Mouse (Mus musculus) spleen, postnatal 14 days (tissue): ENCODE measurements around the gene Ralgapa2.
A peak's percentile ranks its signal among the peaks of the same experiment; 100 is the strongest.

Experiments
- DNase-seq, 2 experiments: peaks; one replicate each; pipeline ENCODE4 v3.0.0; 2021 to 2022; ENCODE audit warnings: low spot score in 2 of 2

The Ralgapa2 gene

DNA sequence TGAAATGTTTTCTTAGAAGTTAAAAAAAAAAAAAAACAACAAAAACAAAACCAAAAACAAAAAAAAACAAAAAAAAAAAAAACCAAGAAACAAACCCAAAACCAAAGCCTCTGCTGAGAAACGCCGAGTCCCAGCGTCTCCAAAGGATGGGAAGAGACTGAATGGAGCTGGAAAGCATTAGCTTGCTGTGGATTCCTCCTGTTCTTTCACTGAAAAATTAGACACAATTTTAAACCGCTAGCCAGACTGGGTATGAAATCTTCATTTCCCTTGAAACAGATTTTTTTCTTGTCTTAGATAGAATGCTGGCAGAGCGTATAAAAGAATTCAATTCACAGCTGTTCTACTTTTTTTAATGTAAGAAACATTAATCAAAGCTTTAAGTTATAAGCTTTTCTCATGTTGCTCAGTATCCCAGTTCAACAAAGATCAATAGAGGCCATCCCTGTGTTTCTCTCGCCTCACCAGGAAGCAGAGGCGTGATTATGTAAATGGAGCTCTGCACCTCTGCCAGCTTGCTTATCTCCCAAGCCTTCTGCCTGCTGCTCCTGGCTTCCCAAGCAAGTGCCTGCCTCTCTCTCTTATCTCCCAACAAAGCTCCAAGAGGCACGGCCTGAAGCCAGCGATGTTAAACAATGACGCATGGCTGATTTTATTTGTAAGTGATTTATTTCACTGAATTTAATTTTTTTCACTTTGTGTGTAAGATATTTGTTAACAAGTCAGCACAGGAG is 253.2 kb downstream of the Ralgapa2 start:
- DNase-seq: no peak

DNA sequence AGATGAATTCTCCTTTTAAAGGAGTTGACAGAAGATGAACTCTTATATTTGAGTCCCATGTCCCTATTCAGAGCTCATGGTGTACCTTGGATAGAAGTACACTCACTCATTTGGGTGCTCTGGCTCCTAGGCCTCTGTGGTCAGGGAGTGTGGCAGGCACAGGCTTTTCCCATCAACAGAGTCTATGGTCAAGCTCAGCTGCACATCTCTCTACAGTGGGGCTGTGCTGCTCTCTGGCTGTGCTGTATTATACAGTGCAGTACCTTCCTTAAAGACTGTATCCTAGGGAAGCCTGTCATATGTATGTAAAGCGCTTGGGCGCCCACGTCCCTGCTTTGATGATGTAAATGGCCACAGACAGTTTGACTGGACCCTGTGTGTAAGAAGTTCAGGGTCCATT is 254.5 kb downstream of the Ralgapa2 start:
- no peak for DNase-seq

GRCm38 (mm10) chr2:146257037-146257436 is 255.1 kb downstream of the Ralgapa2 start:
- DNase-seq: no peak

- DNase-seq: no peak
These were observed 255.7 kb downstream of the Ralgapa2 start for GRCm38 (mm10) chr2:146256321-146256875.

DNA sequence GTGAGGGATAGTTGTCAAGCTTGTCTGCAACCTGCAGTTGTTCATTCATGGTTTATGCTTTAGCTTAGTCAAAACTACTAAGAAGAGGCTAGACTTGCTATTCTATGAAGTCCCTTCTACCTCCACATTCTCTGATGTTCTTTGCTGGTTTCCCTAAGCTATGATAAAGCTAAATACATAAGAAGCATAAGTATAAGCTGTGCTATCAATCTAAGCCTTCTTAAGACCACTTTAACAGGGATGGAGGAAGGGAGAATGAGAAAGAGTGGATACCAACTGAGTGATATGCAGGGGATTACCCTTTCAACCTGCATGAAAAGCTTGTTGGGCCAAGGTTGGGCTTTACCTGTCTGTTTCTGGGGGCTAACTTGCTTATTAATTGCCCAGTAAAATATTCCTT is 256.5 kb downstream of the Ralgapa2 start:
- DNase-seq: no peak

DNA sequence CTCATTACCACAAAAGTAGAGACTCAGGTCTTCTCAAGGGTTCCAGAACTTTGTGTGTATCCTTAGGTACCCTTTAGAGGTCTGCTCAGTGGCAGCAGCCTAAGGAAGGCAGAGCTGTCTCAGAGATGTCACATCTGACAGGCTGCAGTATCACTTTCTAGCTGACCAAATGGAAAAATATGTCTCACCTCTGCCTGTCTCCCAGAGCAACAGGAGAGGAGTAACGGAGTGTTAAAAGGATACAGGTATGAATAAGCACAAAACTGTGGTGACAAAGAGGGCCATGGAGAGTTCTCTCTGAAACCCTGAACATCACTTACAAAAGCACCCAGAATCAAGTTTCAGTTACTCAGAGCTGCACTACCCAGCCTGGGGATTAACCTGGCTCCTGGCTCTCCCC is 257.8 kb downstream of the Ralgapa2 start:
- no peak for DNase-seq

DNA sequence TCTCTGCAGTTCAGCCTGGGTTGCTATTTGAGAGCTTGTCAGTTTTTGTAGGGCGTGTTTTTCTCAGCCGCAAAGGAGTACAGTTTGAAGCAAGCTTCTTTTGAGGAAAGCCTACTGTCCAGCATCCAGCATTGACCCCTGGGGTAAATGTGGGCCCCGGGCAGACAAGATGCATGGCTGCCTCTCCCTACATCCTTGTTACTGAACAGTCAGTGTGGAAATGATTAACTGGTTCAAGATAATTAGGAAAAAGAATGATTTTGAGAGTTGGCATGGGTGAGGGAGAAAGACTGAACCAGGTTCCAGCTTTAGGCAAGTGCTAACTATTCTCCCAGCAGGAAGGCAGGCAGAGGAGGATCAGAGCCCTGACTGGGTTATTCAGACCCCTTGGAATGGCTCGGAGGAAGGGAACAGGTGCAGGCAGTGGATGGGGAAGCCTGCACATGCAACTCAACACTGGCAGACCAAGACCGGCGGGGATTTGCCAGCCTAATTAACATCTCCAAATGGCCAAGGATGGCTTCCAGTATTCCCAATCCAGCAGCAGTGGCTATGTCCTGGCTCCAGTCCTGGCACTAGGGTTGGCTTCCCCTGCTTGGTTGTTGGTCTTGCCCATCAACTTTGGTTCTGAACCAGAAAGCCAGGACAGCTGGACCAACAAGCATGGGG is 261.8 kb downstream of the Ralgapa2 start:
- no peak for DNase-seq

DNA sequence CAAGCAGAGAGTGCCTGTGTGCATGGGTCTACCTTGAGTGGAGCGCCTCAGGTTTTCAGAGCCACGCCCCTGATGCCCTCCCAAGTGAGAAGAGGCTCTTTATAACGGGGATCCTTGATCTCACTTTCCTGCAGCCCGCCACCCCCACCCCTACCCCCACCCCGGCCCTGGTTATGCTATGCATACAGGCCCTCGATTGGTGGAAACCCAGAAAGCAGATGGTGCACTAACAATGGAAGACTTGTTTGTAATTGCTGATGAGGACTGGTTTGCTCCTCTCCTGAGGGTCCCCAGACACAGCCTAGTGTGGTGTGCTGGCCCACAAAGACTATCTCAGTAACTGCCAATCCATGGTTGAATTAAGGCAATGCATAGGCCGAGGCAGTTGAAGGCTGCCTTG is 263.1 kb downstream of the Ralgapa2 start:
- no peak for DNase-seq

DNA sequence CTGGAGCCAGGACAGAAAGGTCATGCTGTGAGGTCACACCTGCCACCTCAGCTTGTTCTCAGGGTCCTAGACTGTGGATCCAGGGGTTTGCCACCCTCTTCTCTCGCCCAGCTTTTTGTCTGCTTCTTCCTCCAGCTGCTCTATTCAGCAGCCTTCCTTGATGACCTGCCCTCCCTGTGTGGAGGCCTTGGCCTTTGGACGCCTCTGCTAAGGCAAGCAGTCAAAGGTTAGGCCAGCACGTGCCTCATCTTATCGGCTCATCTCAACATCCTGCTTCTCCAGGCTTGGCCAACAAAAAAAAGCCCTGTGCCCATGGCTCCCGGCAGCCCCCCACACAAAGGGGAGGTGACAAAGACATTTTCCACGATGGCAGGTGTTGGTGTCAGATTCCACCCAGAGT is 264.6 kb downstream of the Ralgapa2 start:
- DNase-seq: no peak

- DNase-seq: no peak
These were observed 265.6 kb downstream of the Ralgapa2 start for GRCm38 (mm10) chr2:146246409-146247075.

DNA sequence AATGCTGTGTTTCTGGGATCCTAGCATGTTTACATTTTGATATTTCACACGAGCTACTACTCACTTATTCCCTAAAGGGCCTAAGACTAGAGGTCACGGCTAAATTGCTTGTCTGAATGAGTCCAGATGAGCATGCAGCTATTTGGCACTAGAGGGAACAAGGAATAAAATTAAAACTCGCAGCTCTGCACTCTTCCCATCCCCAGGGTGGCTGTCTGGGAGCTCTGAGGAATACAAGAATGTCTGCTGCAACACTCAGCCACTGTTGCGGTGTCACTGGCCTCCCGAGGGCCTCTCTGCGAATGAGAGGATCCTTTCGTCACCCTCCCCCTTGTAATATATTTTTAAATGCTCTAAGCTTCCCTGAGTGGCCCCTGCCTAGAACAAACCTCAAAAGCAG is 266.7 kb downstream of the Ralgapa2 start:
- no peak for DNase-seq

DNA sequence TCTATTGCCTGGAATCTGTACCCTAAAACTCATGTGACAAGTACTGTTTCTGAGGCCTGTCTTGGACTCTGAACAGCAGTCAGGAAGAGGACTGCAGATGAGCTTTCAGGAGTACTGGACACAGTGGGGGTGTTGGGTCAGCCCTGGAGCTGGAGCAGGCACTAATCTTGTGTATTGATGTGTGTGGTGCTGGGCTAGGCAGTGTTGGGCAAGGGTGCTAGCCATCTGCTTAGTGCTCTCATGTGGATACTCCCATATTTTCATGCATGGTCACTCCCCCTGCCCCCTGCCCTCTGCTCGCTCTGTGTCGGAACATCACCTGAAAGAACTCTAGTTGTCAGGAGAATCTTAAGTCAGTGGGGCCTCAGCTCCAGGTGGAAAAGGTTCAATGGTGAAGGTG is 268.1 kb downstream of the Ralgapa2 start:
- DNase-seq: no peak

DNA sequence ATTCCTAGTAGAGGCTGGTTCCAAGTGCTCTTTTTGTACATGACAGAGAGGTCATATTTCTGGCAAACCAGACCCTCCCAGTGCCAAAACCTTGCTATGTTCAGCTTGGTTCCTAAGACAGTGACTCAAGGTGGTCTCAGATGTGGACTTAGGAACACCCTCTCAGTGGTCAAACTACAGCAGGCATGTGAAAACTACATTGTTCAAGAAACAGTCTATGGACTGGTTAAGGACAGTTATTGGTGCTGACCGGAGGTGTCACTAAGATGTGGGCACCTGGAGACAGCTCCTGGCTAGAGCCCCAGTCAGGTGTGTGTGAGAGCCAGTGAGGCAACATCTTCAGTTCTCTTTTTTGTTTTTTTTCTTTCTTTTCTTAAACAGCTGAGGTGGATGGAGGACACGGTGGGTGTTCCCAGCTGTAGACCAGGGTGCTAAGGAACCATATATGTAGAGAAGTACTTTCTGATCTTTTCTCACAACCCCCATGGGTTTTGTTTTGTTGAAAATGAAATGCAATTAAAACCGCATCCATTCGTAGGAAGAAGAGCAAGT is 272.9 kb downstream of the Ralgapa2 start:
- DNase-seq: no peak

DNA sequence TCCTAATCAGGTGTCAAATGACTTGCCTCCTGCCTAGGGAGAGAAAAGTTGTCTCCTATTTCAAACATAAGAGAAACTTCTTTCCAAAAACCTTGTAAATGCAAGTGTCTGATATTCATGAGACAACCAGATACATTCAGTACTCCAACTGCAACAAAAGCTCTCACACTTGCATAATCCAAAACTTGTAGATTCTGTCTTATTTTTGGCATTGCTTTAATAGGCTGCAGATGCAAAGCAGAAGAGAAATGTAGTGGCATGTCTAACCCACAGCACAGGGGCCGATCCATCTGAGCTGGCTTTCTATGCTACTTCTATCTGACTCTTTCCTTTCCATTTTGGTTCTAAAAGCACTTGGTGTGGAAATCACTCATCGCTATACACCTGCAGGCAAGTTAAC is 280.7 kb downstream of the Ralgapa2 start:
- no peak for DNase-seq

- no peak for DNase-seq
These were observed 283.7 kb downstream of the Ralgapa2 start for GRCm38 (mm10) chr2:146228435-146228834.

DNA sequence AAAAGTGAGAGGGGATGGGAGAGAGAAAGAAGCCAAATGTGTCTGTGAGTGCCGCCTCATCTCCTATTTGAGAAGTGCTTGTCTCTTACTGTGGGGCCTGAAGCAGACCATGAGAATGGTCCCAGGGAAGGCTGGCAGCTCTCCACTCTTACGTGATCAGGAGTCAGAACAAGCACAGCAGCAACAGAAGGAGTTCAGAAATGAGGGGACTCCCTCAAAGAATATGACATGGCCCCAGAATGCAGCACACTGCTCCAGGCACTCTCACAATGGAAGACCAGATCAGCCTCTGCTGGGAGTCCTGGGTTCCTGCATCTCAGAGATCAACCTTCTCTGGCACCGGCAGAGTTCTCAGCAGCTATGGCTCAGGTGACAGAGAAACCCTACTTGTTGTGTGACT is 284.5 kb downstream of the Ralgapa2 start:
- no peak for DNase-seq

- DNase-seq: peak in 1 of 2 experiments; percentile 8
These were observed 285.7 kb downstream of the Ralgapa2 start for GRCm38 (mm10) chr2:146226484-146226883.

GRCm38 (mm10) chr2:146225818-146226217 is 286.3 kb downstream of the Ralgapa2 start:
- no peak for DNase-seq

- DNase-seq: no peak
These were observed 288.0 kb downstream of the Ralgapa2 start for GRCm38 (mm10) chr2:146224141-146224540.

DNA sequence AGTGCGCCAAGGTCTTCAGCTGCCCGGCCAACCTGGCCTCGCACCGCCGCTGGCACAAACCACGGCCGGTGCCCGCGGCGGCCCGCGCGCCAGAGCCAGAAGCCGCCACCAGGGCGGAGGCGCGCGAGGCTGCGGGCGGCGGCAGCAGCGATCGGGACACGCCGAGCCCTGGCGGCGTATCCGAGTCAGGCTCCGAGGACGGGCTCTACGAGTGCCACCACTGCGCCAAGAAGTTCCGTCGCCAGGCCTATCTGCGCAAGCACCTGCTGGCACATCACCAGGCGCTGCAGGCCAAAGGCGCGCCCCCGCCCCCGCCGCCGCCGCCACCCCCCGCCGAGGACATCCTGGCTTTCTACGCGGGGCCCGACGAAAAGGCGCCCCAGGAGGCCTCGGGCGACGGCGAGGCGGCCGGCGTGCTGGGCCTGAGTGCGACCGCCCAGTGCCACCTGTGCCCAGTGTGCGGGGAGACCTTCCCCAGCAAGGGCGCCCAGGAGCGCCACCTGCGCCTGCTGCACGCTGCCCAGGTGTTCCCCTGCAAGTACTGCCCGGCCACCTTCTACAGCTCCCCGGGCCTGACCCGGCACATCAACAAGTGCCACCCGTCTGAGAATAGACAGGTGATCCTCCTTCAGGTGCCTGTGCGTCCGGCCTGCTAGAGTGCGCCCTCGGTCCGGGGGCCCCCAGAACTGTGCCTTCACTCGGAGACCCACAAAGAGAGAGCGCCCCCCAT is 288.8 kb downstream of the Ralgapa2 start:
- no peak for DNase-seq

- DNase-seq: no peak
These were observed 289.6 kb downstream of the Ralgapa2 start for GRCm38 (mm10) chr2:146222279-146223175.
